Mouse (Mus musculus) testis, adult 2 months (tissue): ENCODE measurements around the gene Mrpl38. TPM values are rescaled to one million over a fixed set of nuclear protein-coding genes. Genes with fewer than 3 reads are reported as not detected.
A peak's percentile ranks its signal among the peaks of the same experiment; 100 is the strongest.

Experiments
- H3K27ac ChIP-seq: fragments of 200-500 bp; 2 replicates; pipeline ENCODE4 v1.5.1; 2012; ENCODE audit warnings: low read depth, low read length; ENCODE audit not compliant: control insufficient read depth, insufficient read depth
- H3K27me3 ChIP-seq: fragments of 200-500 bp; 2 replicates; pipeline ENCODE4 v1.6.1; 2012; ENCODE audit warnings: mild to moderate bottlenecking, low read length, moderate library complexity; ENCODE audit not compliant: control insufficient read depth, insufficient read depth
- H3K36me3 ChIP-seq: fragments of 200-500 bp; 2 replicates; pipeline ENCODE4 v1.6.1; 2012; ENCODE audit warnings: mild to moderate bottlenecking, low read length; ENCODE audit not compliant: control insufficient read depth, insufficient read depth
- H3K4me1 ChIP-seq: fragments of 200-500 bp; 2 replicates; pipeline ENCODE4 v1.6.1; 2012; ENCODE audit warnings: low read length; ENCODE audit not compliant: control insufficient read depth, insufficient read depth
- H3K4me3 ChIP-seq: fragments of 200-500 bp; 2 replicates; pipeline ENCODE4 v1.5.1; 2012; ENCODE audit warnings: low read depth, mild to moderate bottlenecking, low read length, moderate library complexity, mixed read lengths; ENCODE audit not compliant: control insufficient read depth
- CTCF ChIP-seq: fragments of 200-500 bp; IDR thresholded peaks from 2 replicates; pipeline ENCODE4 v1.5.1; 2012; ENCODE audit warnings: low read depth, mild to moderate bottlenecking, inconsistent platforms, low read length, moderate library complexity; ENCODE audit not compliant: control insufficient read depth, insufficient read depth, insufficient replicate concordance
- POLR2A ChIP-seq: fragments of 200-500 bp; IDR thresholded peaks from 2 replicates; pipeline ENCODE4 v1.6.1; 2012; ENCODE audit warnings: low read depth, mild to moderate bottlenecking, inconsistent platforms, low read length, moderate library complexity; ENCODE audit not compliant: control insufficient read depth
- polyA plus RNA-seq: library from polyadenylated mRNA; depleted of rRNA; stranded (reverse); fragments of >200 nt; gene quantifications from 2 replicates; pipeline ENCODE4 v1.2.3, GENCODE M21; 2012; rRNA removed

Mrpl38 gene
- polyA plus RNA-seq, result 51.3 and 54.5 TPM in 2 replicates

DNA sequence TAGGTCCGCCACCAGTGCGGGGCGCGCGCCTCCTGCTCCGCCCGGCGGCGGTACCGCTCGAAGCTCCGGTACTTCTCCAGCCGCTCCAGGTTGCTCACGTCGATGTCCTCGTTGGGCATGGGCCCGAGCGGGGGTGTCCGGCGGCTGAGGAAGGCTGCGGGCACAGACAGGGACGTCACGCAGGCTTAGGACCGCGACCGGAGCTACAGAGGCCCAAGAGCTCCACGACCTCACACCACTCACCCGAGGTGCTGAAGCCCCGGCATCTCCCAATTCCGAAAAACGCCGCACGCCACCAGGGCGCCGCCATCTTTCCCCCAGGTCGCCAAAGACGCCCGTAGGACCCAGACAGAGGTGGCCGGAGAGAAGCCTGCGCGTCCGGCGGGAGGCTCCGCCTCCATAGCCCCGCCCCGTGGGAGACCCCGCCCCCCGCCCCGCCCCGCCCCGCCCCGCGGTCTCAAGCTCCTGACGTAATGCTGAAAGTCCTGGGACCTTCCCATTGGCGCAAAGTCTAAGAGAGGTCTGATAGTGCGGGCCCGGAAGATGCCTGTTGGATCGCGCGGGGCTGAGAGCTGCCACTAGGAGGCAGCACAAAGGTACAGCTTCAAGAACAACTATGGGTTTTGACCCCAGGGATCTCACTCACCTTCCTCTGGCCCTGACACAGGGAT, at the start of gene Mrpl38:
Gene Mrpl38, minus strand, starts transcription at position 401 of the 671 bp plus-strand sequence.
- Histone ChIP-seq H3K27me3 (no peaks in the 10 kb centered on the region), H3K27ac (peak within 1 kb of the TSS; percentile 89), H3K4me3 (peak within 1 kb of the TSS; percentile 96), H3K4me1 (peaks cover 9% of the 10 kb centered on the region), H3K36me3 (peaks cover 4% of the 10 kb centered on the region)
- TF ChIP-seq CTCF, result peak; percentile 68; the same call in 1 of the 2 replicates
- TF ChIP-seq POLR2A, result peak; percentile 73

DNA sequence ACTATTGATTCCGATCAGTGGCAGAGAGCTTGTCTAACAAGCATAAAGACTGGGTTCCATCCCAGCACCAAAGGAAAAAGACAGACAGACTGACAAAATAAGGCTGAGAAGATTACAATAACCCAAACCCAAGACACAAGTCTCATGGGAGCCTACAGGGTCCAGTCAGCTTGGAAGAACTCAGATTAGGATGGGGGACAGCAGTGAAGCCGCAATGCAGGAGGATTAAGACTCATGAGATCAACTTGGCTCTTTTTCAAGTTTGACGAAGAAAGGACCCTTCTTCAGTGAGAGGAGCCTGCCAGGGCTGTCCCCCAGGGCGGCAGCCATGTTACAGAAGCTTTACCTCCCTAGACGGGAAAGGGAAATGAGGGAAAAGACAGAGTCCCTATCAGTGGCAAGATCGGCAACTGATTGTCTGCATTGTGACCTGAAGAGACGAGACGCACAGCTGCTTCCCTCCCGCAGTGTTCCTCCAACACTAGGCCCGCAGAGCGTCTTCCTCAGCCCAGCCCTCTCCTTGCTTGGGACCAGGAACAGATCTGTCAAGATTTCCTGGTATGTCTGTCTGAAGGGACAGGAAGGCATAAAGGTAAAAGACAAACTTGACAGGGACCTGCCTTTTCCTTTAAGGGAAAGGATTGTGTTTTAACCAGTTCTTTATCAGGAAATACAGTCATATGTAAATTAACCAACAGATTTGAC, 48.7 kb upstream of the Mrpl38 start:
- TF ChIP-seq POLR2A, result no peak
- TF ChIP-seq CTCF, result no peak
- no peak overlapping the region for H3K27ac ChIP-seq
- H3K36me3 ChIP-seq, result no peaks in the 10 kb centered on the region
- no peak overlapping the region for H3K4me3 ChIP-seq
- no peaks in the 10 kb centered on the region for H3K4me1 ChIP-seq
- H3K27me3 ChIP-seq, result no peaks in the 10 kb centered on the region

DNA sequence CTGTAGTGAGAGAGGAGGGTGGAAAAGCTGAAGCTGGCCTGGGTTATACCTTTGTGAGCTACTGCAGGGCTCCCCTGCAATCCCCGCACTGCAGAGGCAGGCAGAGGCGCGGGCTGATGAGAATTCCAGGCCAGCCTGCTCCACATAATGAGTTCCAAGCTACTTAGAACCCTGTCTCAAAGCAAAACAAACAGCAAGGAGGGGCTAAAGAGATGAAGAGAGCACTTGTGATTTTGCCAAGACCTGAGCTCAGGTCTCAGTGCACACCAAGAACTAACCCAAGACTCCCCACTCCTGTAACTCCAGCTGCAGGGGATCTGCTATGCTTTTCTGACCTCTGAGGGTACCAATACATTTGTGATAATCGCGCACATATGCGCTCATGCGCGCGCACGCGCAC, 47.7 kb upstream of the Mrpl38 start:
- no peak for TF ChIP-seq CTCF
- no peak for TF ChIP-seq POLR2A
- no peaks in the 10 kb centered on the region for H3K4me1 ChIP-seq
- no peak overlapping the region for H3K4me3 ChIP-seq
- no peak overlapping the region for H3K27ac ChIP-seq
- no peaks in the 10 kb centered on the region for H3K27me3 ChIP-seq
- H3K36me3 ChIP-seq, result no peaks in the 10 kb centered on the region

DNA sequence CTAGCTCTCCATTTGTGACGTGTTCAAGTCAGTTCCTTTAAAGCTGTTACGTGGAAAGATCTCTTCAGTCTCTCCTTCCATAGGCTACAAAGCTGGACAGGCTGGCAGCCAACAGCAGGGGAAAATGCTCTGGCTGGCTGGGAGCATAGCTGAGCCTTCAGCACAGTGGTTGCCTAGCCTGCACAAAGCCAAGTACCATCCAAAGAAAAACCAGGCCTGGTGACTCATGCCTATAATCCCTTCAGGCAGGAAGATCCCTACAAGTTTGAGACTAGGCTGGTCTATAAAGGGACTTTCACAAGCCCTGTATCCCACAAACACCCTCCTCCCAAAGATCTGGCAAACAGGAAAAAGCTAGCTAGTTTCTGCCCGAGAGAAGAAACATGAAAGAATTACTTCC, 47.2 kb upstream of the Mrpl38 start:
- Histone ChIP-seq H3K36me3 (no peaks in the 10 kb centered on the region), H3K4me3 (no peak overlapping the region), H3K27me3 (no peaks in the 10 kb centered on the region), H3K27ac (no peak overlapping the region), H3K4me1 (no peaks in the 10 kb centered on the region)
- TF ChIP-seq POLR2A (no peak), CTCF (no peak)

DNA sequence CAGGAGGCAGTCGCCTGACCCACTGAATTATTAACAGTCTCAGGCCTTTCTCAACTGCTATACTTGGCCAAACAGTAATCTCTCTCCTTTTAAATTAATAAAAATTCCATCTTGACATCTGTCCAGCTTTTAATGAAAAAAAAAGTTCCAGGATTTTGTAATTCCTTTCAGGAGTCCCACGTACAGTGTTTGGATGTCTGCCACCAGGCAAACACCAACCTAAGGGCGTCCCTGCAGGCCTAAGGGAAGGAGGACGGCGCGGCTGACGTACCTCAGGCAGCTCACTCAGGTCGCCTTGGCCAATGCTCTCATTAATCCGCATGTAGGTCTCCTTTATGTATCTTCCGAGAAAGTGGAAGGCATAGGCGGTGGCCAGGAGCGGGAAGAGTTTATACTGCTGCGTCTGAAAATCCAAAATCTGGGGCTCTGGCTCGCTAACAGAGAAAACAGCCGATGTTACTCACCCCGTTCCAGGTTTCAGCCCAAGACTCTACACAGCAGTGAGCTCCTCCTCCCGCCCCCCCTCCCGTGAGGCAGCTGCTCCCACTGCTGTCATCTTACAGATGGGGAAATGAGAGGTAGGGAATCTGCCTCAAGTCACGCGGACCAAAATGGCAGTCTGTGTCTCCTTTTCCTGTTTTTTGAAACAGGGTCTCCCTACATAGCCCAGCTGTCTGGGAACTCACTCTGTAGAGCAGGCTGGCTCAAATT, 39.9 kb upstream of the Mrpl38 start:
- no peaks in the 10 kb centered on the region for H3K4me1 ChIP-seq
- H3K4me3 ChIP-seq, result no peak overlapping the region
- H3K27me3 ChIP-seq, result no peaks in the 10 kb centered on the region
- no peak for TF ChIP-seq CTCF
- TF ChIP-seq POLR2A, result no peak
- no peak overlapping the region for H3K27ac ChIP-seq
- peaks cover 4% of the 10 kb centered on the region for H3K36me3 ChIP-seq

DNA sequence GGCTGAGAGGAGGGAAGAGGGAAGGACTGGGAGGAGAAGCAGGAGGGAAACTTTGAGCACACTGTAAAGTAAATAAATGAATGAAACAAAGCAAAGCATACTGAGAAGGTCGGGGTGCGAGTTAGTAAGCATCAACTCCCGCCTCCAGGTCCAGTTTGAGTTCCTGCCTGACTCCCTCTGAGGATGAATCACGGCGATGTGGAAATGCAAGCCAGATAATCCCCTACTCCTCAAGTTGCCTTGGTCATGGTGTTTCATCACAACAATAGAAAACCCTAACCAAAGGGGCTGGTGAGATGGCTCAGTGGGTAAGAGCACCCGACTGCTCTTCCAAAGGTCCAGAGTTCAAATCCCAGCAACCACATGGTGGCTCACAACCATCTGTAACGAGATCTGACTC, 37.3 kb upstream of the Mrpl38 start:
- H3K27me3 ChIP-seq, result no peaks in the 10 kb centered on the region
- no peak overlapping the region for H3K27ac ChIP-seq
- H3K36me3 ChIP-seq, result peaks cover 4% of the 10 kb centered on the region
- no peaks in the 10 kb centered on the region for H3K4me1 ChIP-seq
- TF ChIP-seq CTCF, result no peak
- H3K4me3 ChIP-seq, result no peak overlapping the region

DNA sequence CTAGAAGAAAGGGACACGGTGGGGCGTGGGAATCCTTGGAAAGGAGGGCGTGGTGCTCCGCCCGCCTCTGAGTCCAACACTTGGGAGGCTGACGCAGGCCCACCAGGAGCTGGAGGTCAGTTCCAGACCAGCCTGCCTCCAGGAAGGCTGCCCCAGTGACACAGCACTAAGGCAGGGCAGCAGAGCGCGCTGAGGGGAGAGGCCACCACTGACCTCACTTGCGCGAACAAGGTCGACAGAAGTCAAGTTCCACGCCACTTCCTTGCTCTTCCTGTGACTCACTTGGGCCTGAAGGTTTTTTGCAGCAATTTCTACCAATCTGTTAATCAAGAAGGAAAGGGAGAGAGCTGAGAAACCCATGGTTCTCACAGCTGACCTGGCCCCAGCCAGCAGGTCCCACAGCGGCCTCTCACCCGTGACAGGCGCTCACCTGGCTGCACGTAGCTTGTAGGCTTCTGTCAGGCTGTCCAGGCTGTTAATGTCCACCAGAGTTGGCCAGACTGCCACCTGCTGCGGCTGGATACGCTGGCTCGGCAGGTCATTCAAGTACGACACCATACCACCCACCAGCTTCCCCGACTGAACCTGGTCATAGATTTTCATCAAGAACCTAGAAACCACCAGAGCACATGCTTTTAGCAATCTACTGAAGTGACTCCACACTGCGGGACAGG, 36.2 kb upstream of the Mrpl38 start:
- Histone ChIP-seq H3K27me3 (no peaks in the 10 kb centered on the region), H3K36me3 (peaks cover 4% of the 10 kb centered on the region), H3K4me3 (no peak overlapping the region), H3K27ac (no peak overlapping the region), H3K4me1 (no peaks in the 10 kb centered on the region)
- no peak for TF ChIP-seq POLR2A
- TF ChIP-seq CTCF, result no peak
